Mouse (Mus musculus): ENCODE data around the gene Clec12b. TPM values are rescaled to one million over a fixed set of nuclear protein-coding genes. Genes with fewer than 3 reads are reported as not detected.

Clec12b gene
- polyA plus RNA-seq, 1 experiment = not detected

DNA sequence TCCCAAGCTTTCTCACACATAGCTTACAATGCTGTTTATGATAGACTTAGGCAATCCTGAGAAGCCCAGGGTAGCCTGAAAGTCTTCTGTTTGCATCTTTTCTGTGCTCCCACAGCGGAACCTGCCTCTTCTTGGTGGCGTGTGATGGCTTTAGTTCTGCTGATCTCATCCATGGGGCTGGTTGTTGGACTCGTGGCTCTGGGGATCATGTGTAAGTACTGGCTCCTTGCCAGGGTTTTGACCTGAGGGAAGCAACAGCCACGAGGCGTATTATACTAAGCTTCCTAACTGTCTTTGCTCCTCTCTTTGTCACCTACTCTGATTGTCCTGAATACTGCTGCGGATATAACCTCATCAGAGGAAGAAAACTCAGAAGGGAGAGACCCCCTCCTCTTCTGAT is 14.3 kb upstream of the Clec12b start:
- TF ChIP-seq CTCF (IDR thresholded peaks at IDR 0.05; ENCODE audit: borderline replicate concordance, control insufficient read depth, extremely low read depth, insufficient read depth, low read length, poor library complexity) (no peak), POLR2A (IDR thresholded peaks at IDR 0.05; ENCODE audit: control insufficient read depth, extremely low read depth, insufficient read depth, low read length, poor library complexity) (no peak)
- H3K27me3 ChIP-seq (ENCODE audit: control insufficient read depth, insufficient read depth, low read length) = no peaks in the 10 kb centered on the region
- no peak for DNase-seq
- 65% methylated on average over 6 of the region's 6 CpGs for WGBS
- no peaks in the 10 kb centered on the region for H3K4me1 ChIP-seq (replicated peaks; ENCODE audit: control insufficient read depth, insufficient read depth, low read length)
- H3K4me3 ChIP-seq (ENCODE audit: control insufficient read depth, insufficient read depth, low read length) = no peak overlapping the region
- H3K27ac ChIP-seq (ENCODE audit: control insufficient read depth, insufficient read depth, low read length) = no peak overlapping the region
- H3K36me3 ChIP-seq (ENCODE audit: control insufficient read depth, insufficient read depth, low read length) = no peaks in the 10 kb centered on the region

DNA sequence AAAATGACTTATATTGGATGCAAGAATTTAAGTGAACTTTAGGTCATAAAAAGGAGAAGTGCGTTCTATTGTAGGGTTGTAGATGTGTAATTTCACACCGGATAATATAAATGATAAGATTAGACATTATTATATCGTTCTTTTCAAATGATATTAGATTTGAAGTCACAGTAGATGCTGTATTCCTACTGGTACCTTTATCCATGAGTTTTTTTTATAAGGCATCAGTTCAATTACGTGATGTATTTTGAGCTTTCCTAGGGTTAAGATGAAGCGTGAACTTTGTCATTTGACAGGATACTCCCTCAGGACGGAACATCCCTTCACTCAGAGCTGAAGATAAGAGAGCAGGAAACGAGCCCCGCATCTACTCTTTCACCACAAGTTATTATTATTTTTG is 11.3 kb upstream of the Clec12b start, which contains the start of gene Clec1b:
Gene Clec1b, plus strand, starts transcription at position 301 of the 400 bp plus-strand sequence.
- Histone ChIP-seq H3K4me1 (replicated peaks; ENCODE audit: control insufficient read depth, insufficient read depth, low read length) (no peaks in the 10 kb centered on the region), H3K27me3 (ENCODE audit: control insufficient read depth, insufficient read depth, low read length) (no peaks in the 10 kb centered on the region), H3K36me3 (ENCODE audit: control insufficient read depth, insufficient read depth, low read length) (no peaks in the 10 kb centered on the region), H3K27ac (ENCODE audit: control insufficient read depth, insufficient read depth, low read length) (no peak within 1 kb of the TSS), H3K4me3 (ENCODE audit: control insufficient read depth, insufficient read depth, low read length) (no peak within 1 kb of the TSS)
- WGBS = 85% methylated on average over 8 of the region's 8 CpGs
- TF ChIP-seq CTCF (IDR thresholded peaks at IDR 0.05; ENCODE audit: borderline replicate concordance, control insufficient read depth, extremely low read depth, insufficient read depth, low read length, poor library complexity) (no peak), POLR2A (IDR thresholded peaks at IDR 0.05; ENCODE audit: control insufficient read depth, extremely low read depth, insufficient read depth, low read length, poor library complexity) (no peak)
- no peak for DNase-seq

DNA sequence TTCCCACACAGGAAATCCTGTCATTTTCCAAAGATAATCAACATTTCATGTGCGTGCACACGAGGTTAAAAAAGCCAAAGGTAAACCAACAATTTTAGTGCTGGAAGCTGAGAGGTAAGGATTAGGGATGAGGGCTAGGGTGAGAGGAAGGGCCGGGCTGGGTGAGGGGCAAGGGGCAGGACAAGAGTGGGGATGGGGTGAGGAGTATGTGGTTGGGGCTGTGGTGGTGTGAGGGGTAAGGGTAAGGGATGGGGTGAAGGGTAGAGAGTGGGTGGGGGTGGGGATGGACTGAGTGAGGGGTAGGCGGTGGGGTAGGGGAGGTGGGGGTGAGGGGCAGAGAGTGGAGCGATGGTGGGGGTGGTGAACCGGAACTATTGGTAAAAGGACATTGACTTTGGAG is 8.1 kb upstream of the Clec12b start:
- no peaks in the 10 kb centered on the region for H3K4me1 ChIP-seq (replicated peaks; ENCODE audit: control insufficient read depth, insufficient read depth, low read length)
- H3K27me3 ChIP-seq (ENCODE audit: control insufficient read depth, insufficient read depth, low read length) = no peaks in the 10 kb centered on the region
- H3K36me3 ChIP-seq (ENCODE audit: control insufficient read depth, insufficient read depth, low read length) = no peaks in the 10 kb centered on the region
- TF ChIP-seq POLR2A (IDR thresholded peaks at IDR 0.05; ENCODE audit: control insufficient read depth, extremely low read depth, insufficient read depth, low read length, poor library complexity) (no peak), CTCF (IDR thresholded peaks at IDR 0.05; ENCODE audit: borderline replicate concordance, control insufficient read depth, extremely low read depth, insufficient read depth, low read length, poor library complexity) (no peak)
- DNase-seq = no peak
- WGBS = 77% methylated on average over 6 of the region's 6 CpGs
- no peak overlapping the region for H3K27ac ChIP-seq (ENCODE audit: control insufficient read depth, insufficient read depth, low read length)
- no peak overlapping the region for H3K4me3 ChIP-seq (ENCODE audit: control insufficient read depth, insufficient read depth, low read length)

DNA sequence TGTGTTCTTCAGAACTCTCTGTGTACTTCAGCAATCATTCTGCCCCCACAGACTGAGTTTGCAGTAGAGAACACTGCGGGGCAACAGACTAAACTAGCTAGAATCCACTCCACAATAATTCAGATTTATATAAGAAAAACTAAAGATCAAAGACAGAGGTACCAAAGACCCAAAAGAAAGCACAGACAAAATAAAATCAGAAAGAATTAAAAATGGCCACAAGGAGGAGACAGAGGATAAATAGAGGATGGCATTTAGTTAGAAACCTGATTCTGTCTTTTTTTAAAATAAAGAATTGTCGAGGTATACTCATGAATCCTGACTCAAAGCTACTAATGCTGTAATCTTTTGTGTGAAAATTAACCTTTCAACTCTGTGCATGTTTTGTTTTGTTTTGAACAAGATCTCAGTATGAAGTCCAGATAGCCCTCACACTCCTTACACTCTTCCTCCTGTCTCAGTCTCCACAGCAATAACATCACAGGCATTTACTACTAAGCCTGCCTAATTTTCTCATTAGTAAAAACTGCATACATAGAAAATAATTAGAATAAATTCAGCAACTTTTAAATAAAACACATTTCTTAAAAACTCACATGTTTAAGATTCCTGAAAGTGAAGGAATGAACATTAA is 7.5 kb upstream of the Clec12b start:
- DNase-seq = no peak
- WGBS = 28% methylated on average over 2 of the region's 2 CpGs
- TF ChIP-seq CTCF (IDR thresholded peaks at IDR 0.05; ENCODE audit: borderline replicate concordance, control insufficient read depth, extremely low read depth, insufficient read depth, low read length, poor library complexity) (no peak), POLR2A (IDR thresholded peaks at IDR 0.05; ENCODE audit: control insufficient read depth, extremely low read depth, insufficient read depth, low read length, poor library complexity) (no peak)
- no peak overlapping the region for H3K27ac ChIP-seq (ENCODE audit: control insufficient read depth, insufficient read depth, low read length)
- H3K27me3 ChIP-seq (ENCODE audit: control insufficient read depth, insufficient read depth, low read length) = no peaks in the 10 kb centered on the region
- H3K36me3 ChIP-seq (ENCODE audit: control insufficient read depth, insufficient read depth, low read length) = no peaks in the 10 kb centered on the region
- no peaks in the 10 kb centered on the region for H3K4me1 ChIP-seq (replicated peaks; ENCODE audit: control insufficient read depth, insufficient read depth, low read length)
- no peak overlapping the region for H3K4me3 ChIP-seq (ENCODE audit: control insufficient read depth, insufficient read depth, low read length)

DNA sequence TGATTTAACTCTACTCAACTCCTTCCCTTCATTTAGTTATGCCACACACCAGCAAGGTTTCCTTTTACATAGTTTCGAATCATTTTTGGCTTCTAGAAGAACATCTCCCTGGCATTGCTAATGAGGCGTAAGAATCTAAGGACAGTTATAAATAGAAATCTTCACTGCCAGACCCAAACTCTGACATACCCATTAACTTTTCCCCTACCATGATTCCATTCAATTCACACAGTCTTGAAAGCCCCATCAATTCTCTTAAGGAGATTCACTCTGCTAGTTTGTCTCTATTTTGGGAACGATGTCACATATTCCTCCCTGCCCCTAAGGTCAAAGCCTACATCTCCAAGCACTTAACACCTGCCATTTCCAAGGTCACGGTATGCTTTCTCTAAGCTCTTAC is 674 bp downstream of the Clec12b start:
- H3K27ac ChIP-seq (ENCODE audit: control insufficient read depth, insufficient read depth, low read length) = no peak overlapping the region
- H3K36me3 ChIP-seq (ENCODE audit: control insufficient read depth, insufficient read depth, low read length) = no peaks in the 10 kb centered on the region
- H3K4me3 ChIP-seq (ENCODE audit: control insufficient read depth, insufficient read depth, low read length) = no peak overlapping the region
- TF ChIP-seq CTCF (IDR thresholded peaks at IDR 0.05; ENCODE audit: borderline replicate concordance, control insufficient read depth, extremely low read depth, insufficient read depth, low read length, poor library complexity) (no peak), POLR2A (IDR thresholded peaks at IDR 0.05; ENCODE audit: control insufficient read depth, extremely low read depth, insufficient read depth, low read length, poor library complexity) (no peak)
- no peak for DNase-seq
- no peaks in the 10 kb centered on the region for H3K4me1 ChIP-seq (replicated peaks; ENCODE audit: control insufficient read depth, insufficient read depth, low read length)
- no peaks in the 10 kb centered on the region for H3K27me3 ChIP-seq (ENCODE audit: control insufficient read depth, insufficient read depth, low read length)
- WGBS = 96% methylated on average over 4 of the region's 4 CpGs

DNA sequence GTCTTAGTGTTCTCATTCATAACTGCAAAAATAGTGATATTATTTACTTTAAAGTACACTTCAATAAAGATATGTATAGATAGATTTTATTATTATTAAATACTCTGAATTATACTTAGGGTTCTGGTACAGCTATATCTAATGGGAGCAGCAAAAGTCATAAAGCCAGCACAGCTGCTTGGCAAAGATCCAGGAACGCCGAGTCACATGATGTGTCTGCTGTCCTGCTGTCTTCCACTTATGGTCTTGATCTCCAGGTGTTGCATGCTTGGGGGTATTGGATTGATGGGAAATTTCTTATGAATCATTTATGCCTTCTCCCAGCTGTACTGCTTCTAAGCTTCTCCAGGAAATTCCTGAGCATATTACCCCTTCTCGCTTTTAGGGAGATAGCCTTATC is 2.2 kb downstream of the Clec12b start:
- no peaks in the 10 kb centered on the region for H3K4me1 ChIP-seq (replicated peaks; ENCODE audit: control insufficient read depth, insufficient read depth, low read length)
- H3K27me3 ChIP-seq (ENCODE audit: control insufficient read depth, insufficient read depth, low read length) = no peaks in the 10 kb centered on the region
- no peak for DNase-seq
- H3K4me3 ChIP-seq (ENCODE audit: control insufficient read depth, insufficient read depth, low read length) = no peak overlapping the region
- H3K36me3 ChIP-seq (ENCODE audit: control insufficient read depth, insufficient read depth, low read length) = no peaks in the 10 kb centered on the region
- TF ChIP-seq POLR2A (IDR thresholded peaks at IDR 0.05; ENCODE audit: control insufficient read depth, extremely low read depth, insufficient read depth, low read length, poor library complexity) (no peak), CTCF (IDR thresholded peaks at IDR 0.05; ENCODE audit: borderline replicate concordance, control insufficient read depth, extremely low read depth, insufficient read depth, low read length, poor library complexity) (no peak)
- no peak overlapping the region for H3K27ac ChIP-seq (ENCODE audit: control insufficient read depth, insufficient read depth, low read length)
- 77% methylated on average over 3 of the region's 3 CpGs for WGBS

DNA sequence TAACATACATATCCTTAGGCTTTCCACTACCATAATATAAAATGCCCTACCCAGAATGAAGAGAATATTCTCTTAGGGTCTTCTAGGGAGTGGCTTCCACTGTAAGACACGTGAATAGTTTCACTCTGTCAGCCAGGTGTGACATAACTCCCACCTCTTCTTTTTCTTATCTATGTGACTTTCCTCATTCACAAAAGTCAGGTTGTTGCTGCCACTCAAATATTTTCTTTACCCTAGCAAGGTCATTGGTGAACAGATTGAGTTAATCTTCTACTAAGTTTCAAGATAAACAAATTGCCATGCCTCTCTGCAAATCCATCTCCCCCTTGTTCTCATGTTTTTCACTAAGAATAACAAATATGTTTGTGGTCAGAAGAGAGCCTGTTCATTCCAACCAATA is 3.9 kb downstream of the Clec12b start:
- H3K36me3 ChIP-seq (ENCODE audit: control insufficient read depth, insufficient read depth, low read length) = no peaks in the 10 kb centered on the region
- TF ChIP-seq POLR2A (IDR thresholded peaks at IDR 0.05; ENCODE audit: control insufficient read depth, extremely low read depth, insufficient read depth, low read length, poor library complexity) (no peak), CTCF (IDR thresholded peaks at IDR 0.05; ENCODE audit: borderline replicate concordance, control insufficient read depth, extremely low read depth, insufficient read depth, low read length, poor library complexity) (no peak)
- H3K27me3 ChIP-seq (ENCODE audit: control insufficient read depth, insufficient read depth, low read length) = no peaks in the 10 kb centered on the region
- no peak for DNase-seq
- no peak overlapping the region for H3K27ac ChIP-seq (ENCODE audit: control insufficient read depth, insufficient read depth, low read length)
- H3K4me3 ChIP-seq (ENCODE audit: control insufficient read depth, insufficient read depth, low read length) = no peak overlapping the region
- H3K4me1 ChIP-seq (replicated peaks; ENCODE audit: control insufficient read depth, insufficient read depth, low read length) = no peaks in the 10 kb centered on the region
- WGBS = 87% methylated on average over 1 of the region's 1 CpGs
